Mouse (Mus musculus) brain, adult 2 months (tissue): ENCODE data around the gene Rims4.

Experiments used
- DNase-seq: peaks from one replicate; pipeline ENCODE4 v3.0.0; 2011; ENCODE audit warnings: low read depth, low spot score

Rims4 gene

DNA sequence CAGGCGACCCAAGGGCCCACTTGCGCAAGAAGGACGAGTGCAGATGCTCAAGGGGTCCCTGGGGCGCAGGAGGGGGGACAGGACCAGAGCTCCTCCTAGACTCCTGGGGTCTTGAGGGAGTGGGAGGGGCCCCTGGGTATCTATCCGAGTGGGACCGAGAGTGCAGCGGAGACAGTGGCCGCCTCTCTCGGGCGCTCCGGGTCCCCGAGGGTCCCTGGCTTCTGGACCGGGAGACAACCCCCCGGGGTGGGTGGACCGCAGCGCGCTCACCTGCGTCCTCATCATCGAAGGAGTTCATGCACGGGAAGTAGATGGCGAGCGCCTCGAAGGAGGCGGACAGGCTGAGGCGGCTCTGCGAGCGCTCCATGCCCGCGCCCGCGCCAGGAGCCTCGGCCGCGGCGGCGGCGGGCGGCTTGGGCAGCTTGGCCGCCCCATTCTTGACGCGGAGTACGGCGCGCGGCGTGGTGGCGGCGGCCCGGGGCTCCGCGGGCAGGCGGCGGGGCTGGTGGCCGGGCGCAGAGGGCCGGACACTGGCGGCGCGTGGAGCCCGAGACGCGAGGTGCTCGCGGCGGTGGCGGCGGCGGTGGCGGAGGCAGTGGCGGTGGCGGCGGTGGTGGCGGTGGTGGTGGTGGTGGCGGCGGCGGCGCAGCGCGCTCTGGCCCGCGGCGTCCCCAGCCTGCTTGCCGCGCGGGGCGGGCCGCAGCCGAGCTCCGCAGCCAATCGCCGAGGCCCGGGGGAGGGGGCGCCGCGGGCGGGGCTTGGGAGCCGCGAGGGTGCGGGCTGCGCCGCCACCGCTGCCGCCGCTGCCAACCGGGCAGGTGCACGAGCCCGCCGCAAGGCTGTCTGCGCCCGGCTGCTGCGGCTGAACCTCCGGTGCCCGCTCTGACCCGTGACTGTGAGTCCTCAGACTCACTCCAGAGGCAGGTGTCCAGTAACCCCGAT is at the start of gene Rims4:
Gene Rims4, minus strand, starts transcription at position 367 of the 942 bp plus-strand sequence.
- peak; percentile 93 for DNase-seq

DNA sequence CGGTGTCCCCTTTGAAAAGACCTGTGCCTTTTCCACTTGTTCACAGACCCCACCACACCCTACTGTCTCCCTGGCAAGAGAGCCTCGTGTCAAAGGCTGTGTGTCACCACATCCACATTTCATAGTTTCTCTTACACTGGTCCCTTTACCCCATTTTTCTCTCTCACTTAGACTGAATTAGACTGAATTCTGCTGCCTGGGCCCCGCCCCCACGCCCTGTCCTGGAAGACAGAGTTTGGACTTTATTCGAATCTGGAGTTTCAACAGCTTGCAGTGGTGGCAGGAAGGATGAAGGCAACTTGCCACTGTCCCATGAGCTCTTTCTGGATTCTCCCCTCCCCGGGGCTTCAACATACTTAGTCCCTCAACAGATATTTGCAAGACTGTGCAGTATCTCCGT is 47.2 kb upstream of the Rims4 start:
- DNase-seq = no peak

DNA sequence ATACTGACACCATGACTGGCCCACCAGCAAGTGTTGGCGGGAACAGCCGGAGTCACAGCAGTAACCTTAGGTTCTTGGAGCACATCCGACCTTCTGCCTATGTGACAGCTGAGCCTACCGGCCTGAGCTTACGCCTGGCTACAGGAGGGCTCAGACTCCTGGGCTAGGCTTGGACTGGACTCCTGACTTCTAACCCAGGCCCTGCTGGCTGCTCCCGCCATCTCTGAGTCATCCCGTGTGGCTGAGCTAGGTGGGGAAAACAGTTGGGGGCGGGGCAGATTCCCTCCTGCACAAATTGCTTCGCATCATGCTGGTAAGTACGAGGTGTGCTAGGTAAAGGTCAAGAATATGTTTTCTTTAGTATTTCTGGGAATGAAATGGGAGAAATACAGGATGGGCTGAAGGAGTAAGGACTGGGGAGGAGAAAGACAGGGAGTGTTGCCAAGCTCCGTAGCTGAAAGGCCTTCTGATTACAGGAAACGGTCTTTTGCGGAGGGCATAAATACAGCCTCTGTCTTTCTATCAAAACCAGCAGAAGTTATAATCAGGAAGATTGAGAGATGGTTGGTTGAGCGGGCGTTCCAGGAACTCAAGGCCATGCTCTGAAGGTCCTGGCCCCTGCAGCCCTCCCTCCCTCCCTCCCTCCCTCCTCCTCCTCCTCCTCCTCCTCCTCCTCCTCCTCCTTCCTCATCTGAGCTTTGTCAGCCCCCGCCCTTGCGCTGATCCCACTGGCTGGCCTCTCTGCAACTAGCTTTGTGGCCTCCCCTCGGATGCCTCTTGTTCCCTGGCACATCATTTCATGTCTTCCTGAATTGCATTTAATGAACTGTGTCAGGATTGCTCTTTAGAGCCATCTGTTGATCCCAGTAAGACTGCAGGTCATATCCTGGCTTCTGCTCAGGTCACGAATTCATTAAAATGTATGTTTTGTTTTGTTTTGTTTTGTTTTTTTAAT is 46.4 kb upstream of the Rims4 start:
- DNase-seq = peak; percentile 99

DNA sequence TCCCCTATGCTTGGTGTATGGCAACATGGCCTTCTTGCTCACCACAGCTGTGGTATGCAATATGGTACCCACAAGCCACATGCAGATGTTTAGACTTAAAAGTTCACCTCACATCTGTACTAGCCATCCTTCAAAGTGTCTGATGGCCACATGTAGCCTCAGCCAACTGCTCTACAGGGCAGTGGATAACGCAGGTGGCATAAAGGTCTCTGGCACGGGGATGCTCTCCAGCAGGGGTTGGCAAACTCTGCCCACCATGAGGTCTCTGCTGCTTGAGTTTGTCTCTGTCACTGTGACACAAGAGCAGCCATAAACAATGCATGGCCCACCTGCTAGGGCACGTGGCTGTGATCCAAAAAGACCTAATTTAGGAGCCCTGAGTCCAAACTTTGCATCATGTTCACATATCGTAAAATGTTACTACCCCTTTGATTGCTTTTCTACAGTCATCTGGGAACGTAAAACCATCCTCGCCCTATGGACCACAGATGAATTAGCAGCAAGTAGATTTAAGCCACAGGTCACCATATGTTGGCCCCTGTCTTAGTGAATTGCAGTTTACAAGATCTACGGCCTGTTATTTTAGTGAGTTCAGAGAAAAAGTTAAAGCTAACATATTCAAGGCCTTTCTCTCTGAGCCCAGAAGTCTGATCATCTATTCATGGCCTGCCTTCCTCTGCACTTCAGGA is 35.3 kb upstream of the Rims4 start:
- no peak for DNase-seq

DNA sequence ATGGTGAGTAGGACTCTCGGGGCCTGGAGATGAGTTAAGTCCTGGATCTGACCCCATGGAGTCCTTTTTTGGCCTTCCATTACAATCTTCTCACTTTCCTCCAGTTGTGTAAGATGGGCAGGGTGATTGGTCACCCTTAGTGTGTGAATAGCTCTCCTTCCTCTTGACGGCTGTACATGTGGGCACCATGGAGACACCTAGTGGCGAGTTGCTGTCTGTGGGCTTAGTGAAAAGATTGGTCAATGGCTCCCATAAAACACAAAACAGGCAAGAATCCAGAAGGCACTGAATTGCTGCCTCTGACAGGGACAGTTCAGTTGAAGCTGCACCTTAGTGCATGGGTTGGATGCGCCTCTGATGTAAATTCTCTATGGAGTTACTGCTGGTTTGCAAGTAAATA is 33.3 kb upstream of the Rims4 start:
- DNase-seq = peak; percentile 93

DNA sequence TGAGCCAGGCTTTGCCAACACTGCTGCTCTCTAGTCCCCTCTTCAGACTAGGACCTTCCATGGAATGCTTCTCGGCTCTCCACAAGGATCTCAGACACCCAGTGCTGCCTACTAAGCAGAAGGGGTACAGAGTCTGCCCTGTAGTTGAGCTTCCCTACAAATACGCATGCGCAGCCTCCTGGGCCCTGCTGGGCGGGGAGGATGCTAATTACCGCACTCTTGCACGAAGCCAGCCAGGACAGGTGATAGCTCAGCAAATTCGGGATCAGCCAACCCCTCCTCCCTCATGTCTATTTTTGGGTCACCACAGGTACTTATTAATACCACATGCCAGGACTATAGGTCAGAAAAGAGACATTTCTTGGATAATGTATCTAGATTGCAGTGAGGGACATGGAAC is 29.5 kb upstream of the Rims4 start:
- peak; percentile 81 for DNase-seq

DNA sequence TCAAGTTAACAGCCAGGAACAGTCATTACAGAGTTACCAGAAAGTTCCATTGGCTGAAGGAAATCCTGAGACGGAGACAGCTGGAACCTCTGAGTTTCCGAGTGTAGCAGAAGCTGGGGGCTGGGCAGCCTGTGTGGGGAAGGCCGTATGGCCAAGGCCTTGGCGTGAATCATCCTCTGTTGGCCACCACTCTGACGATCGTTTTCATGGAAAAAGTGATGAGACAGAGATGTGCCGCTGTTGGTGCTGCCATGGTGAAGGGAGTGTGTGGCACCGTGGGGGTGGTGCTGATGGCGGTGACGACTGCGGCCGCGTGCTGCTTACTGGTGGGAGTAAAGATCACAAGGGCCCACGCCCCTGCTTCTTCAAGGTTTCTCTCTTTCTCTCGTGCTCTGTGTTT is 27.7 kb upstream of the Rims4 start:
- DNase-seq = peak; percentile 43

DNA sequence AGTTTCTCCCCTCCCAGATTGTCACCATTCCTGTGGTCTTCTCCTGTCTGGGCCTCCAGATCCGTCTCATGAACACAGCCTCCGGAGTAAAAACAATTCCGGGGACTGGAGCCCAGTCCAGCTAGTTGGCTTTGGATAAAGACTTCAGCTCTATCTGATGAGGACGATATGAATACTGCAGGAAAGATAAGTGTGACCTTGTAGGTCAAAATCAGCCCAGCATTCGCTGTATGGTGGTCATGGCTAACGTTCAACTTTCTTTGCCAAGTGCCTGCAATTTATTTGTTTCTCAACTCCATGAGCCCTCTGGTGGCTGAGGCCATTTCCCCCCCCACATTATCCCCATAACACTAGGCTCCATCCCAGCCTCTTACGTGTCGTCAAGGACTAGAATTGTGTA is 26.0 kb upstream of the Rims4 start:
- DNase-seq = no peak

DNA sequence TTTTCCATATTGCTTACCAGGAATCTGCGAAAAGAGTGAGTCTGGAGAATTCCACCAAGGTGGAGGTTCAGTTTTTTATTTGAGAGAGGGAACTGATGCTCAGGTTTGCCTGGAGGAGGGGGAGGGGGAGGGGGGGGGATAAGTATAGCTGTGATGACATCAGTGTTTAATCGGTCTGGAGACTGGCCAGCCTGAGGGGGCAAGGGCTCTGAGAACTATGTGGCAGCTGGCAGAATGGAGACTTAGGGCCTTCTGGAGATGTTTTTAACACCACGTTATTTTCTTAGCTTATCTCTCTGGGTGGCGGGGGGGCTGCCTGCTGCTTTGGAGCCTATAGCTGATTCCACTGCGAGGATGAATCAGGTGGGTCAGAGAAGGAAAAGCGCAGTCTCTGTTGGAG is 24.6 kb upstream of the Rims4 start:
- DNase-seq = no peak

DNA sequence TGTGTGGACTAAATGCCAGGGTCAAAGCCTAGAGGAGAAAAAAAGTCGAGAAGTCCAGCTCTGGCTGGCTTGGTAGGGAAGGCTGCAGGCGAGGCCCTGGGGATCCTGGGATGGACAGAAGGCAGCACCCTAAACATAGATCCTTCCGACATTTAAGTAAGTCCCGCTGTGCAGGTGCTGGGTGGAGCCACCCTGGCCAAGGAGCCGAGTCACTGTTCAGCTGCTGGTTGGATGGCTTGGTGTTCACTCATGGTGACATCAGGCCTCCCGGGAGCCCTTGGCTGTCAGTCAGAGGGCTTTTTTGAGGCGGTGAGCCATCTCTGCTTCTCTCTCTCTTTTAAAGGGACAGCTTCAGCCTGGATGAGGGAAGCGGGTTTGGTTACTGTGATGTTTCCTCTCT is 21.0 kb upstream of the Rims4 start:
- DNase-seq = peak; percentile 97

DNA sequence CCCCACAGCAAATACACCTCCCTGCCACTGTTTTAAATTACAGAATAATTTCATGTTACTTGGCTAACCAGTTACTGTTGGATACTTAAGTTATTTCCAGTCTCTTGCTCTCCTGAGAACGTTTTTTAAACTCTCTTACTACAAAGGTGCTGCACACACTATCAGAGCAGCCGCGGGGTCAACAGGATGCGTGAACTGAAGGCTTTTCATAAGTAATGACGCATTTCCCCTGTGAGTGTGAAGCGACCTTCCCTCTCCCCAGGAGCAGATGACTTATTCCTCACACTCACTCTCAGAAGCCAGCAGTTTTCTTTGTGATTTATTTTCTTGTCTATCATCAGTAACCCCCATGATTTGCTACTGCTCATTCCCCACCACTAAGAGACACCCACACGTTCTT is 13.7 kb upstream of the Rims4 start:
- DNase-seq = no peak

DNA sequence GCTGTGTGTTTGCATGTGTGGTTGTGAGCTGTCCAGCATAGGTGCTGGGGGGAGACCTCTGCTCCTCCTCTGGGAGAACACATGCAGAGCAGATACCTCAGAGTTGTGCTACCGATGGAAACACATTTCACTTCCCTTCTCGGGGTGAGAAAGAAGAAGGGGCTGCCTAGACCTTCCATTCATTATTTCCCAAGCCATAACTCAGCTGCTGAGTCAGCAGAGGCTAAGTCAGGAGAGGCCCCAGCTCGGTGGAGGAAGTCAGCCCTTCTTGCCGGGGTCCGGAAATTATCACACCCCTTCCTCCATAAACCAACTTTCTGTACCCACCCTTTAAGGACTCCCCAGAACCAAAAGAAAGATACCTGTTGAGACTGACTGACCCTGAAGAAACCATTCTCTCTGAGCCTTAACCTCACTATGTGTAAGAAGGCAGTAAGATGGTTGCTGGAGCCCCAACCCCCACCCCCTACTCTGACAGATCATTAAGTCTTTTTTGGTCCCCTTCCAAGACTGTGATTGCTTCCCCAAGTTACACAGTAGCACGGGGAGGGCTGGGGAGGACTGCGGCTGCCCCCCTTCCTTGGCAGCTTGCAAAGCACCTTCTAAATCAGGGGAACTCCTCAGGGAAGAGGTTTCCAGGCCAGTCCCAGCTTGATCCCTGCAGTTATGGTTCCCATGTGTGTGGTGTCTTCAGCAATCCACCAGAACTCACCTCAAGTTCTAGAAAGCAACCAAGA is 10.1 kb upstream of the Rims4 start:
- DNase-seq = no peak

DNA sequence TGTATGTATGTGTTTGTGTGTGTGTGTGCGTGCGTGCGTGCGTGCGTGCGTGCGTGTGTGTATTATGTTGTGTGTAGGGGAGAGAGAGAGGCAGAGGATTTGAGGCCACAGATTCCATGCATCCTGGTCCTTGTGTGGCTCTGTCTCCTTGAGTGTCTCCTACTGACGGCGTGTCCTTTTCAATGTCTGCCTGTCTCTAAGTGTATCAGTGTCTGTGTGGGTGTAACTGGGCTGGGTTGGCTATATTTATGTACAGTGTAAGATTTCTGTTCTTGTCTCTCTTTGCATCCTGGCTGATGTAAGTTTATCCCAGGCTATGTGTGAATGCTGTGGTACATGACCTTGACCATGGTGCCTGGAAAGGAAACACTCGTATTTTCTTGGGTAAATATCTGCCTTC is 6.6 kb upstream of the Rims4 start:
- DNase-seq = peak; percentile 56

DNA sequence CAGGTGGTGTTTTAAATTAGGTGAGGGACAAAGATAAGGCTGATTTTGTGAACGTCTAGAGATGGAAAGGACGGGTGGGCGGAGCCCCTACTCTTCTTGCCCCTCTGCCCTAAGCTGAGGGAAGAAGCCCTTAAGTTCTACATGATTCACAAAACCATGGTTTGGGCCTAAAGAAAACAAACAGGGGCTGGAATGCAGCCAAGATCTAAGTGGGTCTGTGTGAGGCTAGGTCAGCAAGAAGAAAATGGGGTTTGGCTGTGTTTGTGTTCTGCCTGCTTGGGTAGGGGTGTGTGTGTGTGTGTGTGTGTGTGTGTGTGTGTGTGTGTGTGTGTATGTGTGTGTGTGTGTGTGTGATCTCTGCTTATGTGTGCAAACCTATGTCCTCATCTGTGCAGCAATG is 6.0 kb upstream of the Rims4 start:
- DNase-seq = no peak

DNA sequence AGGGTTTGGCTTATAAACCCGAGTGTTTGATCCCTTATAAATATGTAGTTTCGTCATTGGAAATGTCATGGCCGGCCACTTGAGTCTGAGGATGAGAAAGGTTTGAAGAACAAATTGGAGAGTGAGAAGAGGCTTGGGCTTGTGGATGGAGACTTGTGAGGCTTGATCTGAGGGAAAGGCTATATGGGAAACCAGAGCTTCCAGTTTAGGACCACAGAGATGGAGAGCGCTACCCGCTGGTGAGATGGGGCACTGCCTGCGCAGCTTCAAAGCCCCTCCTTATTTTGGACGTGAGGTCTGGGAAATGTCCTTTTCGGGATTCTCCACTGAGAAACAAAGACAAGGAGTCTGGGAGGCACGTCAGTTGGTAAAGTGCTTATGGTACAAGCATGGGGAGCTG is 4.6 kb upstream of the Rims4 start:
- DNase-seq = no peak

DNA sequence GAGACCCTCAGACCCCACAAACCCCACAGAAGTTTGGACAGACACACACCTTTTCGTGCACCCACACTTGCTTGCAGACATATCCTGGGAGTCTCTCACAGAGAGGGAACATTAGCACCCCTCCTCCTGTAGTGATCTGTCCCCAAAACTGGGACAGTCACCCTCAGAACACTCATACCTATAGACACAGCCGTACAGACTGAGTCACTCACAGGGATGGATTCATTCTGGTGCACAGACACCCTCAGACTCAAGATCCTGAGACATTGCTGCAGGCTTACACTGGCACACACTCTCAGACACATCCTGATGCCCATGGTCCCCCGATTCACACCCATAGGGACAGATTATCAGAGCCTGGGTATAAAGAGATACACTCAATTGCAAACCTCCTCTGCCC is 1.1 kb upstream of the Rims4 start:
- DNase-seq = peak; percentile 78

DNA sequence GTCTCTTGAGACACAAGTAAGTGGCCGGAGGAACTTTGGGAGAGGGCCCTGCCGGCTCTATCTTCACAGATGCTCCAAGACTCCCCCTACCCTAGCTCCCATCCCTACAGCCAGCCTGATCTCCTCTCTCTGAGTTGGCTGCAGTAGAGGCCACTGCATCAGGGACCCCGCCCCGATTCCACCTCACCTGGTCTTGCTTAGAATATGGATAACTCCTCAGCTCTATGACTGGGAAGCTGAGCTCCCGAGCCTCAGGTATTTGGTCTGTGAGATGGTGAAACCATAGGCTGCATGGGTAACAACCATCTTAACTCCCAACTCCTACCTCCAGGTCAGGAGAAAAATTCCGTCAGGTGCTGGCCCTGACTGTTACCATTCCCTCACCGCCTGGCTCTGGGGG is 1.8 kb downstream of the Rims4 start:
- no peak for DNase-seq

DNA sequence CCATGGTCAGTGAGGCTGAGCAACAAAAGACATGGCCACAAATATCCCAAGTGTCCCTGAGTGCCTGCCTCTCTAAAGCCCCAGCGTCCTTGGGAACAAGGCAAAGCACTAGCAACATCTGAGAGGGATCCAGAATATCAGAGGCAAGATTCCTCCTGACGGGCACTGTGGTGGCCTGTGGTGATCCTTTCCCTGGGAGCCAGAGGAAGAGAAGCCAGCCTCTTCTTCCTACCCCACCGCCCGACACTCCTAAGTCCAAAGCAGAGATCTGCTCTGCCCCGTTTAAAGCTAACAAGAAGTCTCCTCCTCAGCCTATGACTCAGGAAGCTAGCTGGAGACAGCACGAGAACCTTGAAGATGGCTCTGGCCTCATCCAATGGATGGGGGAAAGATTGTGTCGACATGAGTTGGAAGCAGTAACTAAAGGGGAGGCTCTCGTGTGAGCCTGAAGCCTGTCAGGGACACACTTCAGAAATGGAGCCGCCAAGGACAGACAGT is 3.1 kb downstream of the Rims4 start:
- DNase-seq = peak; percentile 82

DNA sequence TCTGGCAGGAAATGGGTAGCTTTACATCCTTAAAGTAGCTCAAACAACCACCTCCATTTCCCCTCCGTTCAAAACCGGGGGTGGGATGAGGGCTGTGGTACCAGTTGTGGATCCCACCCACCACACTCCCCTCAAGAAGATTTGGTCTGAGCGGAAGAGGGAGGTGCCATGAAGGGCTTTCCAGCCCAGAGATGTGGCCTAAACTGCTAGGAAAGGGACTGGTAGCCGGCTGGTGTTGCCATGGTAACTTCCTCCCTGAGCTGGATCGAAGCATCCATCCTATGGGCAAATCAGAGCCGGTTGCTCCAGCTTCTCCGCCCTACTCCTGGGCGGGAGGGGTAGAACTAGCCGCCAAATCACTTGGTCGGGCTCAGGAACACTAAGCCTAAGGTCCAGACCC is 4.4 kb downstream of the Rims4 start:
- DNase-seq = peak; percentile 96

DNA sequence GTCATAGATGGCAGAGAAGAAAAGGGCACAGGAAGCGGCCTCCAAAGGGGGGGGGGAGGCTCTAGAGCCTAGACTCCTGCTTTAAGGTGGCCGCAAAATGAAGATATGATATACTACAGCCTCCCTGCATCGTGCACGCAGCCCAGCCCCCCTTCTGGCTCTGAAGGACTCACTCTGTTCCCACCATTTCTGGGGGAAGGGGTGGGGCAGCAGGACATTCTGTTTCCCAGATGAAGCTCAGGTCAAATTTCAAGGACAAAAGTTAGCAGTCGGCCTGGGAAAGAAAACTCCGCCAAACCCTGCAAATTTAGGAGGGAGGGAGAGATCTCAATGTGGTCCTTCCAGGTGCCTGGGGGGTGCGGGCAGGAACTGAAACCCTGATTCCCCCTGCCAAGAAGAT is 4.8 kb downstream of the Rims4 start:
- no peak for DNase-seq

DNA sequence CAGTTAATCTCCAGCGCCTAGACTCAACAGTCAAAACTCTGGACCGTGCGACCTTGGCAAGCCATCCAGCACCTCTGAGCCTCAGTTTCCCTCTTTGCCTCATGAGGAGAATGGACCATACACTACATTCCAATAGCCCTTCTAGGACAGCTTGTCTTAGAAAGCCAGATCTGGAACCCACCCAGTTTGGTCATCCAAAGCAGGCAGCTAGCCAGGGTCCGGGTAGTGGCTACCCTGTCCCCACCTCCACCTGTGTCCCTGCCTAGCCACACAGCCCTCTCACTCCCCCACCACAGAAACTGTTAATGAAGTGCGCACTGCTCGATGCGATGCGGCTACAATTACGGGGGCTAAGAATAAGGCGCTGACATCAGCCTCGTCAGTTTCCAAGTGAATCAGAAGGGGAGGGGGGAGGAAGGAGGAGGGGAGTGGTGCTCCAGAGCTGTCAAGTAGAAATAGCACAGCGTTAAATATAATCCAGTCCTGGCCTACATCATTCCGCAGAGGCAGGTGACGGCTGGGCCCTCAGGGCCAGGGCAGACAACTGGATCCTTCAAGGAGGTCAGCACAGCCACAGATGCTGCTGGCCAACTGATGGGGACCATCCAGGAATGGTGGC is 6.5 kb downstream of the Rims4 start:
- peak; percentile 93 for DNase-seq
